13 mouse cellular contexts compared by ENCODE assay signal in the genomic region with DNA sequence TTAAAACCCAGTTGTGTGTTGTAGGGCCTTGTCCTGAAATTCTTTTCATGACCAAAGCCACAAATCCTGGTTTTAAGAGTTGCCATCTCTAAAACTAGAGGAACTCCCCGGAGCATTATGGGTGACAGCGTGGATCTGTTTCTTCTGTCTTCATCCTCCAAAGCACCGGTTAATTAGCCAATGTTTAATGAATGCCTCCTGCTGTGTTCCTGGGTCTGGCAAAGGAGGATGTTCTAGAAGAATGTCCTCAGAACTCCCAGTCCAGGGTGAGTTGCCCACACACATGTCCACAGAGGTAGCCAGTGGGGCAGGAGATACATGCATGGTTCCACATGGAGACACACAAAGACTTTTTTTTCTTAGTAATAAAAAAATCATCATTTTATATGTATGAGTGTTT. TPM values are rescaled to one million over a fixed set of nuclear protein-coding genes. Genes with fewer than 3 reads are reported as not detected.
DNase-seq lines count a peak whose midpoint lies in the region; ATAC-seq and TF ChIP-seq lines count a peak whose summit lies in the region.
"Had no signal": no experiment of that assay in that cellular context is flagged by ENCODE, and none has a peak within 500 bp of the region (broad histone marks: within the 10 kb centered on the region; RNA-seq: fewer than 3 reads in every experiment).

No protein-coding gene starts in this region.

- no peak for TF ChIP-seq CTCF in hindbrain, postnatal 0 days (IDR thresholded peaks at IDR 0.05; ENCODE audit: low read depth)
- no peak for TF ChIP-seq CTCF in forebrain, postnatal 0 days (IDR thresholded peaks at IDR 0.05; ENCODE audit: low read depth)
- TF ChIP-seq CTCF in stomach, postnatal 0 days (IDR thresholded peaks at IDR 0.05; ENCODE audit: low read depth), result no peak

- 66% methylated on average over 3 of the region's 3 CpGs for WGBS in hindbrain, embryonic 15.5 days
- WGBS in hindbrain, postnatal 0 days, result 64% methylated on average over 3 of the region's 3 CpGs
- 65% methylated on average over 3 of the region's 3 CpGs for WGBS in forebrain, postnatal 0 days
- WGBS in stomach, postnatal 0 days, result 85% methylated on average over 3 of the region's 3 CpGs

- H3K9ac ChIP-seq in hindbrain, embryonic 15.5 days, result no peak overlapping the region
- no peak overlapping the region for H3K9ac ChIP-seq in hindbrain, postnatal 0 days (replicated peaks; ENCODE audit: low read length)
- H3K9ac ChIP-seq in forebrain, postnatal 0 days, result no peak overlapping the region
- no peak overlapping the region for H3K9ac ChIP-seq in stomach, postnatal 0 days (ENCODE audit: low read length)
- H3K9ac ChIP-seq: liver, embryonic 15.5 days had no signal

- no peak for ATAC-seq in hindbrain, embryonic 15.5 days (ENCODE audit: low FRiP score, low read depth)
- ATAC-seq in hindbrain, postnatal 0 days, result no peak
- no peak for ATAC-seq in forebrain, postnatal 0 days
- no peak for ATAC-seq in stomach, postnatal 0 days (ENCODE audit: low FRiP score, low TSS enrichment)

- H3K4me1 ChIP-seq in hindbrain, embryonic 15.5 days (replicated peaks), result peaks cover 41% of the 10 kb centered on the region
- H3K4me1 ChIP-seq in hindbrain, postnatal 0 days (ENCODE audit: insufficient read depth, low read length), result peaks cover 16% of the 10 kb centered on the region
- peaks cover 8% of the 10 kb centered on the region; the same call in 1 of the 2 replicates for H3K4me1 ChIP-seq in forebrain, postnatal 0 days (ENCODE audit: insufficient read depth)
- peaks cover 11% of the 10 kb centered on the region; the same call in 1 of the 2 replicates for H3K4me1 ChIP-seq in stomach, postnatal 0 days (replicated peaks; ENCODE audit: control insufficient read depth, insufficient read depth)

- no peaks in the 10 kb centered on the region for H3K9me3 ChIP-seq in hindbrain, embryonic 15.5 days
- no peaks in the 10 kb centered on the region for H3K9me3 ChIP-seq in hindbrain, postnatal 0 days (ENCODE audit: low read length)
- no peaks in the 10 kb centered on the region for H3K9me3 ChIP-seq in forebrain, postnatal 0 days (ENCODE audit: low read length)
- H3K9me3 ChIP-seq in stomach, postnatal 0 days (ENCODE audit: control insufficient read depth, low read length), result no peaks in the 10 kb centered on the region
- H3K9me3 ChIP-seq: liver, embryonic 15.5 days had no signal

- H3K4me3 ChIP-seq in hindbrain, embryonic 15.5 days, result no peak overlapping the region
- H3K4me3 ChIP-seq in hindbrain, postnatal 0 days (ENCODE audit: low read length), result no peak overlapping the region
- no peak overlapping the region for H3K4me3 ChIP-seq in forebrain, postnatal 0 days (ENCODE audit: low read depth, low read length)
- no peak overlapping the region for H3K4me3 ChIP-seq in stomach, postnatal 0 days (ENCODE audit: low read depth, low read length)
- H3K4me3 ChIP-seq: liver, embryonic 15.5 days; myocyte had no signal

- TF ChIP-seq EP300 in stomach, postnatal 0 days (optimal IDR thresholded peaks at IDR 0.05), result no peak

- H3K27me3 ChIP-seq in hindbrain, embryonic 15.5 days, result no peaks in the 10 kb centered on the region
- no peaks in the 10 kb centered on the region for H3K27me3 ChIP-seq in hindbrain, postnatal 0 days (ENCODE audit: insufficient read depth, low read length)
- H3K27me3 ChIP-seq in forebrain, postnatal 0 days (ENCODE audit: insufficient read depth, low read length), result no peaks in the 10 kb centered on the region
- H3K27me3 ChIP-seq in stomach, postnatal 0 days (ENCODE audit: control insufficient read depth, insufficient read depth, low read length), result no peaks in the 10 kb centered on the region

- H3K36me3 ChIP-seq in hindbrain, embryonic 15.5 days, result no peaks in the 10 kb centered on the region
- no peaks in the 10 kb centered on the region for H3K36me3 ChIP-seq in hindbrain, postnatal 0 days (ENCODE audit: insufficient read depth, low read length)
- H3K36me3 ChIP-seq in forebrain, postnatal 0 days (ENCODE audit: insufficient read depth), result no peaks in the 10 kb centered on the region
- H3K36me3 ChIP-seq in stomach, postnatal 0 days (ENCODE audit: control insufficient read depth, insufficient read depth, low read length), result no peaks in the 10 kb centered on the region
- H3K36me3 ChIP-seq: liver, embryonic 15.5 days had no signal

- DNase-seq in hindbrain, postnatal 0 days (ENCODE audit: low spot score), result no peak
- DNase-seq in retina, postnatal 1 day, result peak; percentile 36
- no peak for DNase-seq in retina, embryonic 14.5 days (ENCODE audit: low spot score)
- no peak for DNase-seq in forebrain, postnatal 0 days
- no peak for DNase-seq in stomach, postnatal 0 days (ENCODE audit: low spot score)
- no peak for DNase-seq in adrenal gland, postnatal 36 days
- no peak for DNase-seq in cerebellum, adult 11-12 months
- DNase-seq: cerebellum, postnatal 25 days; lung, postnatal 4 days; thymus, adult 2 months had no signal

- H3K27ac ChIP-seq in hindbrain, embryonic 15.5 days (replicated peaks), result peak overlapping the region; percentile 71
- H3K27ac ChIP-seq in hindbrain, postnatal 0 days, result no peak overlapping the region
- peak overlapping the region; percentile 51; the same call in 1 of the 2 replicates for H3K27ac ChIP-seq in forebrain, postnatal 0 days (ENCODE audit: low read depth, low read length)
- peak overlapping the region; percentile 46 for H3K27ac ChIP-seq in stomach, postnatal 0 days (replicated peaks)
- H3K27ac ChIP-seq: liver, embryonic 15.5 days had no signal

- H3K4me2 ChIP-seq in hindbrain, embryonic 15.5 days, result no peak overlapping the region
- H3K4me2 ChIP-seq in hindbrain, postnatal 0 days (ENCODE audit: low read depth, low read length), result no peak overlapping the region
- H3K4me2 ChIP-seq in forebrain, postnatal 0 days (ENCODE audit: low read depth), result no peak overlapping the region
- no peak overlapping the region for H3K4me2 ChIP-seq in stomach, postnatal 0 days (replicated peaks; ENCODE audit: low read depth)
- H3K4me2 ChIP-seq: liver, embryonic 15.5 days had no signal

RNA-seq across cellular contexts. Expression of a gene that starts 28.2 kb away (rescaled TPM):
- 18.2 and 20.2 TPM in 2 replicates for polyA plus RNA-seq in hindbrain, embryonic 15.5 days (2015; fragmentation: Nextera tagmentation; extraction: Ambion mirVana)
- total RNA-seq in hindbrain, postnatal 0 days (2014; rRNA removed), result 29.3 and 36.0 TPM in 2 replicates
- polyA plus RNA-seq in hindbrain, postnatal 0 days (2015; fragmentation: Nextera tagmentation; extraction: Ambion mirVana), result 11.9 and 12.8 TPM in 2 replicates
- total RNA-seq in forebrain, postnatal 0 days (2014; rRNA removed), result 21.6 and 31.0 TPM in 2 replicates
- 7.5 and 11.4 TPM in 2 replicates for polyA plus RNA-seq in forebrain, postnatal 0 days (2015; fragmentation: Nextera tagmentation; extraction: Ambion mirVana)
- 30.0 and 33.2 TPM in 2 replicates for polyA plus RNA-seq in stomach, postnatal 0 days (2015; fragmentation: Nextera tagmentation; extraction: Ambion mirVana)
- total RNA-seq in adrenal gland, postnatal 36 days (2021), result 10 to 100 TPM; 40.4 to 41.3 TPM
